Mouse (Mus musculus): ENCODE measurements around the gene 4930544D05Rik. TPM values are rescaled to one million over a fixed set of nuclear protein-coding genes. Genes with fewer than 3 reads are reported as not detected.
A peak's percentile ranks its signal among the peaks of the same experiment; 100 is the strongest.

The 4930544D05Rik gene
- total RNA-seq, 2 experiments from 2014 or later = not detected

DNA sequence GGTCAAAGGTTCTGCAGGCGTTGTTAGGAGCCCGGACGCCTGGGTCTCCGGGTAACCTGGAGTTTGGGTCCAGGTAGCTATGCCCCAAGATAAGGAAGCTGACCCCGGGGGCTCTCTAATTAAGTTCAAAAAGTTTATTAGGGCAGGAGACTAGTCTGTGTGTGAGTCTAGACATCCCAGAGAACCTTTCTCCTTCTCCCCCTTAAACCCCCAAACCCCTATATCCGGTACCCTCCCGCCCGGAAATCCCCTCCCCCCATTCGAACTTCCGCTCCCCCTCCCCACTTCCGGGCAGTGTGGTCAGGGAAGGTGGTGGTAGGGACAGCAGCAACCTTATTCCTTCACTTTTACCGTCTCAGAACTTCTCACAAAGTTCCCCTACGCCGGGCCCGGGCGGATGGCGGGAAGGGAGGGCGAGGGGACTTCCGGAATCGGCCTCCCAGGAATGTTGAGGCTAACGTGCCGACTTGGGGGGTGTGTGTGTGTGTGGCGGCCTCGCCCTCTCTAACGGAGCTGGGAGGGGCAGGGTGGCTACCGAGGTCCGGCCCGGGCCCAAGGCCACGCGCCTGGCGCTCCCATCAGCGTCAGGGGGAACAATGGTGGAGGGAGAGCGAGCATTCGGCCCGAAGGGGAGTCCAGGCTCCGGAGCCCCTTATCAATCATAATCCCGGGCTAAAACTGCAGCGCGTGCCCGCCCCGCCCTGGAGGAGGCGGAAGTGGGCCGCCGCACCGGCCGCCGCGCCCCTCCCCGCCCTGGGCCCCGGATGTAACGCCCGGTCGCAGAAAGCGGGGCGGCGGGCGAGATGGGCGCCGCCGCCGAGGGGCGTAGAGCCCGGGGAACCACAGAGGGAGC is 37.9 kb downstream of the 4930544D05Rik start:
- intact Hi-C loops (cut with DNase I) = no loop called here
- peak; percentile 75 to 76 for DNase-seq

DNA sequence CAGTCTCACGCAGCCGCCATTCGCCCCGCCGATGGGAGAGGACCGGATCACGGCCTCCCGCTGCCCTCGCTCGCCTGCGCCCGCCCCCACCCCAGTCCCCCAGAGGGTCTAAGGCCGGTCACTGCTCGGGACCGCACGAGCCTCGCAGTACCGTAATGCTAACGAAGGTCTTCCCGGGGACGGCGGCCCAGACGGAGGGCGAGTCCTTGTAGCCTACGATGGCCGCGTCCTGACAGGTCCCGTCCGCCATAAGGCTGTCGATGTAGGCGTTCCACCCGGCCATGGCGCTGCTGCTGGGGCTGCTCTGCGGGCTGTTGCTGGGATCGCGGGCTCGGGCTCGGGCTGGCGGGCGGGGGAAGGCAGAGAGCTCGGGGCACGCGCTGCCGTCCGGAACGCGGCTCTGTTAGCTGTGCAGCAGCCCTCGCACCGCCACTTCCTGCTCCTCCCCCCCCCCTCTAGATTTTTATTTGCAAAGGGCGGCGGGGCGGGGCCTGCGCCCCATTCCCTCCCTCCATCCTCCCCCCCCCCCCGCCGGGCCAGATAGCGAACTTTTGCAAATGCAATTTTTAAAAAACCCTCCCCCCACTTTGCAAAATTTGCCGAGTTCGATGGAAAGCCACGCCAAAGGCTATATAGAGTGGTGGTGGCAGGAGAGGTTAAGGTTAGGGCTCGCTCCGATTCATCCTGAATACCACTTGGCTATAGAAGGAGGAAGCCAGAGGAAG is 38.7 kb downstream of the 4930544D05Rik start, which contains the start of gene Pfn1:
Pfn1 (minus strand) TSS at position 447 of the 725 bp plus-strand sequence.
- peak; percentile 78 for DNase-seq
- intact Hi-C loops (cut with DNase I) = no loop called here

DNA sequence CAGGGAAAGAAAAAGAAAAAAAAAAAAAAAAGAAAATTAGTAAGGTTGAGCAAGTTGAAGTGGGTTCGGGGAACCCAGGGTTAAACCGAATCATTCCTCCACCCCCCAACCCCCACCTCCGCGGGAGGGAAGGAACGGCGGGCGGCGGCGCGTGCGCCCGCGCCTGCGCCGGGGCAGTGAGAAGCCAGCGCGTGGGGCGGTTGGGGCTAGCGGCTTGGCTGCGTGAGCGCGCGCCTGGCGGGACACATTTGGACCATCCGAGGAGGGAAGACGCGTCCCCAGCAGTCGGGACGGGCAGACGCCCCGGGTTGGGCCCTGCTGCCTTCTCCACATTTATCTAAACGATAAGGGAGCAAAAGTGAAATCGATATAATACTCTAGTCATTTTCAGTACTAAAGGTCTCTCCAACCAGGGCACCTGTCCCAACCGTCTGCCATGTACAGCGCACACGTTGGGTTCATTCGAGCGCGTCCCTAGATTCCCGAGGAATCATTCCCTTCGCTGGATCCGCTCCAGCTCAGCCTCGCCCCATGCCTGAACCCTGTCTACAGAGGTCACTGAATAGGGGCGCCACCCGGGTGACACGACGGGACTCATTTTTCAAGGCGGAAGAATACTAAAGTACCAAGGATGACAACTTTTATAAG is 39.4 kb downstream of the 4930544D05Rik start:
- intact Hi-C loops (cut with DNase I) = no loop called here
- DNase-seq = peak; percentile 90 to 92

DNA sequence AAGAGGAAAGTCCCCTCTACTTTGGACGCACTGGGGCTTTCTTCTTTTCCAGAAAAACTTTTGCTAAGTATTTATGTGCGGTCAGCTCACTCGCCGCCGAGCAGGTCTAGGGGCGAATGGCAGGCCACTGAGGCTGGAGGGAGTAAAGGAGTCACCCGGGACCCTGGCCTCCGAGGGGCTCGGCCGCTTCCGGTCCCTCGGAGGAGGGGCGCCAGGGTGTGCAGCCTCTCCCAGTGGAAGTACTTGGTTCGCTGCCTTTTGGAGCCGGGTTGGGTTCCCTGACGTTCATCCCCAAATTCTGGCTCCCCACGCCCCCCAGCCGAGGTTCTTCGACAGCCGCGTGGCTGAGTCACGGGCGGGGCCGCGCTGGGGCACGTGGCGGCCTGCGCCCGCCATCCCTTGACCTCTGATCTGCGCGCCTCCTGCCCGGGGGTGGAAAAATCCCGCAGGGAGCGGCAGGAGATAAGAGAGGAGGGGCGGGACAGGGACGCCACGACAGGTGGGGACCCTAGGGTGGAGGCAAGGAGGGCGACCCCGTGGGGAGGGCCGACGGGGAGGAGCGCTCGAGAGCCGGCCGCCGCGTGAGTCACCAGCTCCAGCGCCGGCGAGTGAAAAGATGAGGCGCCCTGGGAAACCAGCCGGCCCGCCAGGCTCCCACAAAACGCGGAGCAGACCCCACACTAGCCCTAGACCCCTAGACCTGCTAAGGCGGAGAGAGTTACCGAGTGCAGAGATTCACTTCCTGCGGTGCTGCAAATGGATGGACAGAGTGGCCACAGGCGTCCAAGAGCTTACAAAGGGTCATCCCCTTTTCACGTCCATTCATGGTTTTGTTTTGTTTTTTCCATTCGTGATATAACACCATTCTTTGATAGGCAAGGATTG is 40.2 kb downstream of the 4930544D05Rik start:
- intact Hi-C loops (cut with DNase I) = no loop called here
- peak; percentile 82 to 83 for DNase-seq

DNA sequence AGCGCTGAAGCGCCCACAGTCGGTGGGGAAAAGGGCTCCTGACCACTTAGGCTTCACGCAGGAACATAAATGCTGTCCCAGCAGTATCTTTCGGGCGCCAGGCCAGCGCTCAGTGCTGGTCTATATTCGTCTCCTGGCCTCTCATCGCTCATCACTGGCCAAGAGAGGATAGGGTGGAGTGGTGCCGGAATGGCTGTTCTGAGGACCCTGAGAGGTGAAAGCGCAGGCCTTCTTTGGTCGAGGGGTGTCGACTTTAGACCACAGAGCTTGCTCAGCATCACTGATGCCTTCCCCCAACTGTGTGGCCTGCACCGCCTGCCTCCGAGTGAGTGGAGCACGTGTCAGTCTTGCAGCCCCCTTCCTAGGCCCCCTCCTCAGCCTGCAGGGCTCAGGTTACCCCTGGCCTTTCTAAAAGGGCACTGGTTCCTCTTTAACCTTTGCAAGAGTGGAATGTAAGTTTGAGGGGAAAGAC is 40.8 kb downstream of the 4930544D05Rik start:
- peak; percentile 90 to 92 for DNase-seq
- intact Hi-C loops (cut with DNase I) = no loop called here

DNA sequence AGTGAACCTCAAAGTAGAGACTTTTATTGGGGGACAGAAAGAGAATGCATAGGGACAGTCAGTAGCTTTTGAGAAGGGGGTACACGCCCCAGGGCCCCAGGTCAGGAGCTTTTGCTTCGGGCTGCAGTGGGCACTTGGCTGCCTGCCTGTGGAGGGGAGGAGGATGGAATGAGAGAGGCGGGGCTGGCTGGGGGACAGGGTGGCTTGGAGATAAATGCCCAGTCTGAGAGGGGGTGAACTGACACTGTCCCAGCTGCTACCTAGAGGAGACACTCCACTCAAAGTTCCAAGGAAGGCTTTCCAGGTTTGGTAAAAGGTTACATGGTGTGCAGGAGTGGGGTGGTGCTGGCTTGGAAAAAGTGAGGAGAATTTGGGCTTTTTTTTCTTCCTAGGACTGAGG is 41.3 kb downstream of the 4930544D05Rik start, which contains the start of gene Eno3:
Eno3 (plus strand) TSS at position 239 of the 400 bp plus-strand sequence.
- intact Hi-C loops (cut with DNase I) = loop anchor here (1.0 kb wide), 1 partner anchor 10 kb away; no protein-coding TSS in a partner anchor
- DNase-seq = peak; percentile 72 to 81

DNA sequence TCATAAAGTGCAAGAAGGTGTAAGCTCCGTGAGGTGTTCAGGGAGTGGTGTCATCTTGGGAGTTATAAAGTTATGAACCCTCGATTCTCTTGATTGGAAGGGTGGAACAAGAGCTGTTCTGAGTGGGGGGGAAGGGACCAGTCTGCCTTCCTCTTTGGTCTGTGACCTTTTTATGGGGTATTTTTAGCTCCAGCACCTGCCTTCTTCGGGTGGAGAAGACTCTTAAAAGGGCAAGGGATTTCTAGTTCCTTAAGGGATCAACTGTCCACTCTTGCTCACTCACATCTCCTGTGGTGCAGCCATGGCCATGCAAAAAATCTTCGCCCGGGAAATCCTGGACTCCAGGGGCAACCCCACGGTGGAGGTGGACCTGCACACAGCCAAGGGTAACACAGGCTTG is 41.9 kb downstream of the 4930544D05Rik start:
- peak in 1 of 2 experiments; percentile 53 for DNase-seq
- intact Hi-C loops (cut with DNase I) = loop anchor here (1.0 kb wide), 1 partner anchor 10 kb away; no protein-coding TSS in a partner anchor

DNA sequence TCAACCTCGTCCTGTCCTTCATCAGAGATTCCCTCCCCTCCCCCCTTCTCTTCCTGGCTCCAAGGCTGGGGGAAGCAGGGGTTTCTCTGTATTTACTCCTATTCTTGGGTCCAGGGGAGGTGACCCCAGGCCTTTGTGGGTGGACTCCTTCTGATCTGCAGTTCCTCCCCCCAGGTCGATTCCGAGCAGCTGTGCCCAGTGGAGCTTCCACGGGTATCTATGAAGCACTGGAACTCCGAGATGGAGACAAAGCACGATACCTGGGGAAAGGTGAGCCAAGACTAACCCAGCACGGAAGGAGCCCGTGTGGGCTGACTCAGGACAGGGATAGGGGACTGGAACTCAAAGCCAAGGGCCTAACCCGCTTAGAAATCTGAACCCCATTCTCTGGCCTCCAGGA is 42.3 kb downstream of the 4930544D05Rik start:
- intact Hi-C loops (cut with DNase I) = loop anchor here (1.0 kb wide), 1 partner anchor 9 kb away; no protein-coding TSS in a partner anchor
- no peak for DNase-seq

DNA sequence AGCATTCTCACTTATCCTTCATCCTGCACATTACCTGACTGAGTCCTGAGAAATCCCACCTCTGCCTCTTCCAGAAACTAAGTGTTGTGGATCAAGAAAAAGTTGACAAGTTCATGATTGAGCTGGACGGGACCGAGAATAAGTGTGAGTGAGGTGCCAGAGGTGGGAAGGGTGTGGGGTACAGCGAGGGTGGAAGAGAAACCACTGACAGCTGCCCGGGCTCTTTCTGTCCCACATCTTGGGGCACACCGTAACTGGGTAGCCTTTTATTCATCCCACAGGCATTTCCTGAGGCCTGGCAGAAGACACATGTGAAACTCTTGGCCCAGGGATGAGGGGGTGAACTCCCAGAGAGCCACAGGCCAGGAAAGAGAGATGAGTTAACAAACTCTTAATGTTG is 42.9 kb downstream of the 4930544D05Rik start:
- intact Hi-C loops (cut with DNase I) = no loop called here
- no peak for DNase-seq

DNA sequence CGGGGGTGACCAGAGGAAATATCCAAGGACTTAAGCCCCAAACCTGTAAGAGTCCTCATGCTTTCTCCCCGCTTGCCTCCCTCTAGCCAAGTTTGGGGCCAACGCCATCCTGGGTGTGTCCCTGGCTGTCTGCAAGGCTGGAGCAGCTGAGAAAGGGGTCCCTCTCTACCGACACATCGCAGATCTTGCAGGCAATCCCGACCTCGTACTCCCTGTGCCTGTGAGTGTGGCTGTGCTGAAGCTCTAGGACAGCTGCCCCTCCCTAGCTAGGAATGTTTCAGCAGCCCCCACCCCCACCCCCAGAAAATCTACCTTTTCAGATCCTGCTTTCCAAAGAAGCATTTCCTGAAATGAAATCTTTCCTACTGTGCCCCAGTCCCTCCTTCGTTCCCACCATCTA is 43.3 kb downstream of the 4930544D05Rik start:
- intact Hi-C loops (cut with DNase I) = no loop called here
- DNase-seq = no peak

DNA sequence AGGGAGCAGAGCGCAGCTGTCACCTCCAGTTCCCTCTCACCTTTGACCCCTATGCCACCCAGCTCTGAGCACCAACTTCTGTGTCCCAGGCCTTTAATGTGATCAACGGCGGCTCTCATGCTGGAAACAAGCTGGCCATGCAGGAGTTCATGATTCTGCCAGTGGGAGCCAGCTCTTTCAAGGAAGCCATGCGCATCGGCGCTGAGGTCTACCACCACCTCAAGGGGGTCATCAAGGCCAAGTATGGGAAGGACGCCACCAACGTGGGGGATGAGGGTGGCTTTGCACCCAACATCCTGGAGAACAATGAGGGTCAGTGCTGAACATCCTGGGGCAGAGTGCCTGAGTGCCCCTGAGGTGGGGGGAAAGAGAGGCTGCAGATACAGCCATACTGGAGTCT is 44.9 kb downstream of the 4930544D05Rik start:
- no peak for DNase-seq

DNA sequence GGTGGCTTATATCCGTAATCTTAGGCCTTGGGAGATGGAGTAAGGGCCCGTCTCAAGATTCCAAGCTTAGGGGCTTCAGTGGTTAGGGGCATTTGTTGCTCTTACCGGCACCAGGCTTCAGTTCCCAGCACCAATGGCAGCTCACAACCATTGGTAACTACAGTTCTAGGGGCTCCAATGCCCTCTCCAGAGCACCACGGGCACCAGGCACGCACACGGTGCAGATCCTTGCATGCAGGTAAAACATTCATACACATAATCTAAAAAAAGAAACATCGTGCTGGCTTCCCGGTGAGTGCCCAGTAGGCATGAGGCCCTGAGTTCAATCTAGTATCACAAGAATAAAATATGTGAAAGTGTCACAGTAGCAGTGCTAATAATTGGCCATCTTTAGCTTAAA is 47.5 kb downstream of the 4930544D05Rik start:
- DNase-seq = no peak
- intact Hi-C loops (cut with DNase I) = no loop called here

More for the DNA sequence above, 44.9 kb downstream of the 4930544D05Rik start:
- intact Hi-C loops (cut with DNase I) = no loop called here

DNA sequence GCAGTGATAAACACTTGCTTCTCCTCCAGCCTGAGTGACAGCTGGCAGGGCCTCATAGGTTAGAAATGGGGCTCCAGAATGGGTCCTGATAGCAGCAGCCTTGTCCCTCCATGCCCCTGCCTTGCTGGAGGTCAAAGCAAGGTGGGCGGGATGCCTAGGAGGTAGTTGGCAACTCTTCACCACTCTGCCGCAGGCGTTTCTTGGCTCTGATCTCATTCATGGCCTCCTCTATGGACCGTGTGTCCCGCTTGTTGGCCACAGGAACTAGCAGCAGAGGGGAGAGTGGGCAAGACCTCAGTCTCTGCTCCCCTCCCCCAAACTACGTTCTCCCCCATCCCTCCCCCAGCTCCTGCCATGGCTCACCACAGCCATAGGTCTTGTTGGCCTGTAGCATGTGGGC is 48.3 kb downstream of the 4930544D05Rik start:
- DNase-seq = peak; percentile 78 to 81
- intact Hi-C loops (cut with DNase I) = no loop called here

DNA sequence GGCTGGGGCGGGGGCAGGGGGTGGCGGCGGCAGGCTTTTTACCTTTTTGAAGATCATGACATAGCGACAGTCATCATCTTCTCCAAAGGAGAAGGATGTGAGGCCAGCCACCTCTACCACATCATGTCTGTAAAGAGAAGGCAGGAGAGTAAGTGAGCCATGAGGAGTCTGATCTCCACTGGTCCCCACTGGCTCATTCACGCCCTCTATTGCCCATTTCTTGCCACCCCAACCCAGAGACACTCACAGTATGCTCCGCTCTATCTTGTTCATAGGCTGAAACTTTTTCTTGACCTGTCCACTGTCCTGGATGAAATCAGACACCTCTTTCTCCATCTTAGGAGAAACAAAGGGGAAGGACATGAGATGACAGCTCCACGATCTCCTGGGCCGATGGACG is 49.1 kb downstream of the 4930544D05Rik start:
- DNase-seq = no peak
- intact Hi-C loops (cut with DNase I) = no loop called here

Other genes starting within 250 kb of the 4930544D05Rik start
- 10 to 100 TPM; 22.3 to 26.1 TPM for gene Pelp1, start 205.8 kb upstream of the 4930544D05Rik start, total RNA-seq (2021)
- gene Arrb2, start 183.2 kb upstream of the 4930544D05Rik start, total RNA-seq (2021) = 10 to 100 TPM; 13.0 to 15.1 TPM
- 10 to 100 TPM in 1 of 2 experiments, 1 to 10 TPM in 1; 8.2 to 13.4 TPM for gene Med11, start 163.9 kb upstream of the 4930544D05Rik start, total RNA-seq (2021)
- 1 to 10 TPM; 1.4 to 2.1 TPM for gene Zmynd15, start 156.4 kb upstream of the 4930544D05Rik start, total RNA-seq (2021)
- 1 to 10 TPM; 7.2 to 7.7 TPM for gene Cxcl16, start 155.9 kb upstream of the 4930544D05Rik start, total RNA-seq (2021)
- 1 to 10 TPM in 1 of 2 experiments, under 1 TPM in 1; 0.89 to 1.4 TPM for gene Tm4sf5, start 110.6 kb upstream of the 4930544D05Rik start, total RNA-seq (2021)
- not detected for gene Vmo1, start 101.2 kb upstream of the 4930544D05Rik start, total RNA-seq (2021)
- not detected for gene Gltpd2, start 96.7 kb upstream of the 4930544D05Rik start, total RNA-seq (2021)
- 100 to 1,000 TPM; 264 to 266 TPM for gene Psmb6, start 90.5 kb upstream of the 4930544D05Rik start, total RNA-seq (2021)
- not detected for gene Gm40193, start 82.9 kb upstream of the 4930544D05Rik start, total RNA-seq (2021)
- gene Pld2, start 75.8 kb upstream of the 4930544D05Rik start, total RNA-seq (2021) = 10 to 100 TPM in 1 of 2 experiments, 1 to 10 TPM in 1; 8.9 to 10.8 TPM
- gene Mink1, start 53.0 kb upstream of the 4930544D05Rik start, total RNA-seq (2021) = 10 to 100 TPM; 40.4 to 43.3 TPM
- not detected for gene Chrne, start 3.4 kb downstream of the 4930544D05Rik start, total RNA-seq (2021)
- gene Gp1ba, start 23.3 kb downstream of the 4930544D05Rik start, total RNA-seq (2021) = under 1 TPM; 0.17 to 0.43 TPM
- gene Rnf167, start 31.4 kb downstream of the 4930544D05Rik start, total RNA-seq (2021) = 10 to 100 TPM; 50.2 to 50.4 TPM
- gene Slc25a11, start 31.6 kb downstream of the 4930544D05Rik start, total RNA-seq (2021) = 100 to 1,000 TPM; 378 to 381 TPM
- 100 to 1,000 TPM; 456 to 499 TPM for gene Pfn1, start 38.8 kb downstream of the 4930544D05Rik start, total RNA-seq (2021)
- 1,000 to 10,000 TPM; 1,599 to 1,711 TPM for gene Eno3, start 41.4 kb downstream of the 4930544D05Rik start, total RNA-seq (2021)
- gene Spag7, start 53.6 kb downstream of the 4930544D05Rik start, total RNA-seq (2021) = 10 to 100 TPM; 86.0 to 88.2 TPM
- gene Camta2, start 72.3 kb downstream of the 4930544D05Rik start, total RNA-seq (2021) = 10 to 100 TPM; 31.2 to 32.8 TPM
- gene Inca1, start 84.3 kb downstream of the 4930544D05Rik start, total RNA-seq (2021) = 1 to 10 TPM; 2.6 to 3.0 TPM
- gene Kif1c, start 84.7 kb downstream of the 4930544D05Rik start, total RNA-seq (2021) = 100 to 1,000 TPM; 279 to 286 TPM
- gene Zfp3, start 148.4 kb downstream of the 4930544D05Rik start, total RNA-seq (2021) = 10 to 100 TPM; 10.6 to 11.2 TPM
- not detected for gene Scimp, start 196.7 kb downstream of the 4930544D05Rik start, total RNA-seq (2021)
- 10 to 100 TPM; 32.3 to 38.4 TPM for gene Rabep1, start 228.9 kb downstream of the 4930544D05Rik start, total RNA-seq (2021)